Mouse (Mus musculus): ENCODE results near the gene Gm7137.
"Not testable (repeated sequence)": the region's sequence is repeated elsewhere in the genome, so short reads cannot be mapped to it uniquely, and the experiment has no call there.

Gm7137 gene

DNA sequence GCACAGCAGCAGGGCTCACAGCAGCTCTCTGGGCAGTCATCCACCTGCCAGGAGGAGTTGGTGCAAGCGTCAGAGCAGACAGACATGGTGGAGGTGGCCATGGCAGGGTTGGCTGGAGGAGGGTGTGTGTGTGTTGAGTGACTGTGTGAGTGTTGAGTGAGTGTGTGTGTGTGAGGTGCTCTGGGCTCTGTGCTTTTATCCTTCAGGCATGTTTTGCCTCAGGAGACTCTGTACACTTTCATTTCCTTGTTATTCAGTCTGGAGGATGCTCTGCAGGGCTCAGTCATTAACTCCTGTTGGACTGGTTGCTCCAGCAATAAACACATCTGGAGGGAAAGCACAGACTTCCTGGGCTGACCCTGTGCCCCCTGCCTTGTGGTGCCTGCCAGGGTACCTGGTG lies 36.7 kb downstream of the Gm7137 start, which contains the start of gene Gm9736:
TSS of gene Gm9736 (minus strand) at position 101 of the 400 bp plus-strand sequence.
- not testable (repeated sequence) for DNase-seq

DNA sequence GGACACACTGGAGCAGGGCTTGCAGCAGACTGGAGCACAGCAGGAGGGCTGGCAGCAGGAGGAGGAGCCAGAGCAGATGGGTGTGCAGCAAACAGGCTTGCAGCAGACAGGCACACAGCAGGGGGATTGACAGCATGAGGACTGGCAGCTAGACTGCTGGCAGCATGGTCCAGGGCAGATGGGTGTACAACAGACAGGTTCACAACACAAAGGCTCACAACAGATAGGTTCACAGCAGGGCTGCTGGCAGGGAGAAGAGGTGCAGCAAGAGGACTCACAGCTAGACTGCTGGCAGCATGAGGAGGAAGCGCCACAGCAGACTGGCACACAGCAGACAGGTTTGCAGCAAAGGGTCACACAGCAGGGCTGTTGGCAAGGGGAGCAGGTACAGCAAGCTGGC lies 37.3 kb downstream of the Gm7137 start:
- DNase-seq, result not testable (repeated sequence)

GRCm38 (mm10) chr10:77741924-77742688 lies 45.9 kb downstream of the Gm7137 start, which contains the start of gene Gm18596:
Gene Gm18596, minus strand, starts transcription at chr10:77742638.
- DNase-seq, result not testable (repeated sequence)

DNA sequence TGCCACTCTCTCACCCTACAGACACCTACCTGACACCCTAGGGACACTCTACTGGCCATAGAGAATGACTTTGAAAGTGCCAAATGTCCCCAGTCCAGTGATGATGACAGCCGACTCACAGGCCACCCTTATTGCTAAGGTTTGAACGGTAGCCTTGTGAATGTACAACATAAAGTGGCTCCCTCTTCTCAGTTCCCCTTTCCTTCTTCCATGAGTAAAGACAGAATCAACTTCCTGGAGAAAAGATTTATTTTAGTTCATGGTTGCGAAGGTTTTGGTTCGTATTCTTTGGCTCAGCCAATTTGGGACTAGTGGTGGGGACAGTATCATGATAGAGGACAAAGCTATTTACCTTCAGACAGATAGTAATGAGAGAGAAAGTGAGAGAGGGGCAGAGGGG lies 49.1 kb downstream of the Gm7137 start:
- DNase-seq, result no peak
